Mouse (Mus musculus): Measurements from ENCODE around the gene Camta1. TPM values are rescaled to one million over a fixed set of nuclear protein-coding genes. Genes with fewer than 3 reads are reported as not detected.
A peak's percentile ranks its signal among the peaks of the same experiment; 100 is the strongest.

Gene Camta1
- polyA plus RNA-seq, 1 experiment: 155 TPM

DNA sequence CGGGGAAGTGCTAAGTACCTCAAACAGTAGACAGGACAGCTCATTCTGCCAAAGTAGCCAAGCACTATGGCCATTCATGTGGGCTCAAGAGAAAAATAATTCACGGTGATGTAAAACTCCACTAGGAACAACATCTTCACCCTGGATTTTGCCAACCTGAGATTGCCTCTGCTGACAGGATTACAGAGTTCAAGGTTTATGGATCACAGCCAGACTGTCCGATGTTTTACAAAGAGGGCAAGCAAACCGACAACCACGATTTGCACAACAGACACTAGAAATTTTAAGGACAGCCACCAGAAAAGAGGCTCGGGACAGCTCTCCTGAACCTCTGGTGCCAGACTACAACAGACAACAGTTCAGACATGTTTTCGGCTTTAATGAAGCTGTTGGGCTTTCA is 86.2 kb downstream of the Camta1 start:
- WGBS: 88% methylated on average over 7 of the region's 7 CpGs

DNA sequence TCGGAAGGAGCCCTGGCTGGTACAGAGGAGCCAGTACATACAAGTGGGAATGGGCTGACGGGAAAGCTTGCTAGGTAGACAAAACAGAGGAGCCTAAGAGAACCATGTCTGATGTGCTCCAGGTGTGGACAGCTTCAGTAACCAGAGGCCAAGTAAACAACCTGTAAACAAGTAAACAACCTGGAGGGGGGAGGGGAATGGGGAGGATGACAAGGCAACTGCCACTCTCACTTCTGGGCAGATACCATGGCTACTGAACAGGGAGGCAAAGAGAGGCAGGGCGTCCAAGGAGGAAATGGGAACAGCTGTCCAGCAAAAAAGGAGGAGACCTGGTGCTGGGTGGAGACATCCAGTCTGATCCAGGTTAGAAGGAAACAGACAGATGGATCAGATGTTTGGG is 88.0 kb downstream of the Camta1 start:
- no peak for DNase-seq
- Histone ChIP-seq H3K27me3 (ENCODE audit: control insufficient read depth, insufficient read depth, low read length) (no peaks in the 10 kb centered on the region), H3K4me3 (replicated peaks; ENCODE audit: insufficient read depth, low read depth, low read length) (no peak overlapping the region), H3K27ac (ENCODE audit: insufficient read depth, low read length) (no peak overlapping the region), H3K4me1 (ENCODE audit: control insufficient read depth, insufficient read depth, low read length) (peaks cover 19% of the 10 kb centered on the region)
- TF ChIP-seq POLR2A (IDR thresholded peaks at IDR 0.05; ENCODE audit: borderline replicate concordance, insufficient read depth, low read length) (no peak), CTCF (IDR thresholded peaks at IDR 0.05; ENCODE audit: borderline replicate concordance, insufficient read depth, low read depth, low read length) (no peak)
- 83% methylated on average over 3 of the region's 3 CpGs for WGBS

More for the DNA sequence above, 86.2 kb downstream of the Camta1 start:
- no peak overlapping the region for H3K4me3 ChIP-seq (replicated peaks; ENCODE audit: insufficient read depth, low read depth, low read length)
- no peak overlapping the region for H3K27ac ChIP-seq (ENCODE audit: insufficient read depth, low read length)
- H3K27me3 ChIP-seq (ENCODE audit: control insufficient read depth, insufficient read depth, low read length): no peaks in the 10 kb centered on the region
- no peak for TF ChIP-seq POLR2A (IDR thresholded peaks at IDR 0.05; ENCODE audit: borderline replicate concordance, insufficient read depth, low read length)
- TF ChIP-seq CTCF (IDR thresholded peaks at IDR 0.05; ENCODE audit: borderline replicate concordance, insufficient read depth, low read depth, low read length): no peak
- H3K4me1 ChIP-seq (ENCODE audit: control insufficient read depth, insufficient read depth, low read length): peaks cover 19% of the 10 kb centered on the region
- no peak for DNase-seq

DNA sequence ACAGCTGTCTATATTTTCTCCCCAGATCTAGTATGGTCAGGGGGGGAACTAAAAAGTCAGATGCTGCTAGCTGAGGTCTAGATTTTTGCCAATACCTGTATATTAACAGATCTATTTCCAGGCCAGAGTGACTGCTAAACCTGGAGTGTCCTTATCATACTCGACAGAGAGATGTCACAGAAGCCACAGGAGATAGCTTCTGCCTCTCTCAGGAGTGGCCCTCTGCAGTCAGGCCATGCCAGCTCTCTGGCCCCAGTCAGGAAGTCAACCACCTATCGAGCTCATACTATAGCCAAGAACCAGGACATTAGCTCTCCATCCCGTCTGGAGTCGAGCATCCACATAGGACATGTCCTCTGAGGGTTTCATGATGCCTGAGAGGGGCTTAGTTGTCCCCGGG is 88.7 kb downstream of the Camta1 start:
- H3K4me1 ChIP-seq (ENCODE audit: control insufficient read depth, insufficient read depth, low read length): peaks cover 16% of the 10 kb centered on the region
- no peak overlapping the region for H3K4me3 ChIP-seq (replicated peaks; ENCODE audit: insufficient read depth, low read depth, low read length)
- WGBS: 37% methylated on average over 5 of the region's 5 CpGs
- no peak overlapping the region for H3K27ac ChIP-seq (ENCODE audit: insufficient read depth, low read length)
- no peaks in the 10 kb centered on the region for H3K27me3 ChIP-seq (ENCODE audit: control insufficient read depth, insufficient read depth, low read length)
- DNase-seq: no peak
- TF ChIP-seq CTCF (IDR thresholded peaks at IDR 0.05; ENCODE audit: borderline replicate concordance, insufficient read depth, low read depth, low read length) (no peak), POLR2A (IDR thresholded peaks at IDR 0.05; ENCODE audit: borderline replicate concordance, insufficient read depth, low read length) (no peak)

DNA sequence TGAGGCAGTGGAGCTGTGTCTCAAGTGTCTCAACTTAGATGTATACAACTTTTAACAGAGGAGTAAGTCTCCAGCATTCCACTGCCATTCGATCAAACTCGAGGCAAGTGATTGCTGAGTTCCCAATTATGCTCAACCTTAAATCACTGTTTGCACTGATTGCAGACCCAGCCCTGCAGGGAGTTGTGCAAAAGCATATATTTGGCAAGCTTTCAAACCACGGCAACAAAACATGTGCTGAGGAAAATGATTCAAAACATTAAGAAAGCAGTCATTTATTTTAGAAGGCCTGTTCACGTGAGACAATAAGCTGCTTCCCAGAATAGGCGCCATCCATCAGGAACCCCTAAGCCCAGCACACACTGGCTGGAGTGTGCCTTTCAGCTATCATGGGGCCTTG is 91.0 kb downstream of the Camta1 start:
- Histone ChIP-seq H3K4me1 (ENCODE audit: control insufficient read depth, insufficient read depth, low read length) (peaks cover 20% of the 10 kb centered on the region), H3K27me3 (ENCODE audit: control insufficient read depth, insufficient read depth, low read length) (no peaks in the 10 kb centered on the region), H3K27ac (ENCODE audit: insufficient read depth, low read length) (no peak overlapping the region), H3K4me3 (replicated peaks; ENCODE audit: insufficient read depth, low read depth, low read length) (no peak overlapping the region)
- TF ChIP-seq POLR2A (IDR thresholded peaks at IDR 0.05; ENCODE audit: borderline replicate concordance, insufficient read depth, low read length) (no peak), CTCF (IDR thresholded peaks at IDR 0.05; ENCODE audit: borderline replicate concordance, insufficient read depth, low read depth, low read length) (no peak)
- 39% methylated on average over 5 of the region's 5 CpGs for WGBS
- no peak for DNase-seq

DNA sequence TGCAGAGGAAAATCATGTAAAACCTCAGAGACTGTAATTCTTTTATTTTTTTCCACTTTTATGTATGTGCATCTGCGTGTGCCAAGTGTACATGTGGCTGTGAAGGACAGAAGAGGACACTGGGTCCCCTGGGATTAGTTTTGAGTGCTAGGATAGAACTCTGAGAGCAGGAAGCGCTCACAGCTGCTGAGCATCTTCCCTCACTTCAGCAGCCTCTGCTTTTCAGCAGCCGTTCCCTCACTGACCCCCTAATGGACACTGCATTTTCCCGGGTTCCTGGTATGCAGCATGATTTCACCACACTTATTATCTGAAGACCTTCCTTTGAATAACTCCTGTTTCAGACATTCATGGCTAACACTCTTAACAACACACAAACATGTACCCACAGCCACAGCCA is 93.9 kb downstream of the Camta1 start:
- Histone ChIP-seq H3K27ac (ENCODE audit: insufficient read depth, low read length) (no peak overlapping the region), H3K4me3 (replicated peaks; ENCODE audit: insufficient read depth, low read depth, low read length) (no peak overlapping the region), H3K27me3 (ENCODE audit: control insufficient read depth, insufficient read depth, low read length) (no peaks in the 10 kb centered on the region), H3K4me1 (ENCODE audit: control insufficient read depth, insufficient read depth, low read length) (peaks cover 18% of the 10 kb centered on the region)
- 89% methylated on average over 4 of the region's 4 CpGs for WGBS
- TF ChIP-seq CTCF (IDR thresholded peaks at IDR 0.05; ENCODE audit: borderline replicate concordance, insufficient read depth, low read depth, low read length) (no peak), POLR2A (IDR thresholded peaks at IDR 0.05; ENCODE audit: borderline replicate concordance, insufficient read depth, low read length) (no peak)
- DNase-seq: no peak

DNA sequence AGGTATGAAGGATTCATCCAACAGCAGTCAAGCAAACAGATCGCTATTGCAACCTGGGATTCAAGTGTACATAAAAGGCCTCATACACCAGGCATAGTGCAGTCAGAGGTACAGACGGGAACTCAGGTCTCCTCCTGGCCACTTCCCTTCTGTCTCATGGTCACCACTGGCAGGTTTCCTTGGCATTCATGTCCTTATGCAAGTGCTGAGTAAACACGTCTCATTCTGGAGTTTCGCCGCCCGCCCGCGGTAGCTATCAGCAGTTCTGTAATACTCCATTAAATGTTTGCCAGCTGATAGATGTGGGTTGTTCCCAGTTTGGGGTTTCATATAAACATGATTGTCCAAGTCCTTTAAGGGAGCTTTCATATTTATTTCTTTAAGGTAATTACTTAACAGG is 94.3 kb downstream of the Camta1 start:
- 64% methylated on average over 8 of the region's 8 CpGs for WGBS
- H3K27ac ChIP-seq (ENCODE audit: insufficient read depth, low read length): no peak overlapping the region
- no peaks in the 10 kb centered on the region for H3K27me3 ChIP-seq (ENCODE audit: control insufficient read depth, insufficient read depth, low read length)
- peaks cover 18% of the 10 kb centered on the region for H3K4me1 ChIP-seq (ENCODE audit: control insufficient read depth, insufficient read depth, low read length)
- no peak overlapping the region for H3K4me3 ChIP-seq (replicated peaks; ENCODE audit: insufficient read depth, low read depth, low read length)
- TF ChIP-seq POLR2A (IDR thresholded peaks at IDR 0.05; ENCODE audit: borderline replicate concordance, insufficient read depth, low read length): no peak
- TF ChIP-seq CTCF (IDR thresholded peaks at IDR 0.05; ENCODE audit: borderline replicate concordance, insufficient read depth, low read depth, low read length): no peak
- peak; percentile 35 to 48 for DNase-seq

DNA sequence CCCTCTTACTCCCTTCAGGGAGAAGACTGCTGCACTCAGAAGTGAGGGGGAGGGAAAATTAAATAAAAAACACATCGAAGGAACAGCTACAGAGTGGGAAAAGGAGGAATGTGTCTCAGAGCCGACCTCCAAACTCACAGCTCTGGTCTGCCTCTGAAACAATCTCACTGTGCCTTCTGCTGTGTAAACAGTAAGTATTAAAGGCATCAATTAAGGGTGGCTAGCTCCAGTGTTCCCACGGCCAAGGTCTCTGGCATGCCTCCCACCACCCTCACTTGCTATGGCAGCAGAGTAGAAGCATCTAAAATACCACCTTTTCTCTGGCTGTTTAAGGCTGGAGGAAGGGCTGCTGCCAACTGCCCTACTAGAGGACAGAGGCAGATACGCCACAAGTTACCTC is 96.3 kb downstream of the Camta1 start:
- H3K4me3 ChIP-seq (replicated peaks; ENCODE audit: insufficient read depth, low read depth, low read length): no peak overlapping the region
- H3K4me1 ChIP-seq (ENCODE audit: control insufficient read depth, insufficient read depth, low read length): peaks cover 14% of the 10 kb centered on the region
- TF ChIP-seq CTCF (IDR thresholded peaks at IDR 0.05; ENCODE audit: borderline replicate concordance, insufficient read depth, low read depth, low read length) (no peak), POLR2A (IDR thresholded peaks at IDR 0.05; ENCODE audit: borderline replicate concordance, insufficient read depth, low read length) (no peak)
- no peak overlapping the region for H3K27ac ChIP-seq (ENCODE audit: insufficient read depth, low read length)
- no peaks in the 10 kb centered on the region for H3K27me3 ChIP-seq (ENCODE audit: control insufficient read depth, insufficient read depth, low read length)
- 45% methylated on average over 4 of the region's 4 CpGs for WGBS
- no peak for DNase-seq

DNA sequence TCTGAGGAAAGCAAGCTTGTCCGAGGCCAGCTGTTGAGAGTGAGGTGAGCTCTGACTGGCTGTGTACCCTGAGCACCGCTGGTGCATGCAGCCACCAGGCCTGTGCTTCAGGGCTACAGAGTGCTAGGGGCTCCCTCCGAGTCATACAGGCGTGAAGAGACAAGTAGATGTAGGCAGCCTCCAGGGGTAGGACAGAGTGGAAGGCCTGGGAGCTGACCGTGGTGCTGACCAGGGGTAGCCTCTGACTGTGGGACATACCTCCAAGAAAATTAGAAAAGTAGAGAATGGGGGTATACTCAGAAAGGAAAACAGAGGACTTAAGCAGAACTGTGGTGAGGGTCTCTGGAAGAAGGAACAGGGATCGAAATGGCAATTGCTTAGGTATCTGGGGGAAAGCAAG is 97.7 kb downstream of the Camta1 start:
- WGBS: 85% methylated on average over 6 of the region's 6 CpGs
- TF ChIP-seq CTCF (IDR thresholded peaks at IDR 0.05; ENCODE audit: borderline replicate concordance, insufficient read depth, low read depth, low read length) (no peak), POLR2A (IDR thresholded peaks at IDR 0.05; ENCODE audit: borderline replicate concordance, insufficient read depth, low read length) (no peak)
- no peak for DNase-seq
- H3K27me3 ChIP-seq (ENCODE audit: control insufficient read depth, insufficient read depth, low read length): no peaks in the 10 kb centered on the region
- H3K4me3 ChIP-seq (replicated peaks; ENCODE audit: insufficient read depth, low read depth, low read length): no peak overlapping the region
- H3K4me1 ChIP-seq (ENCODE audit: control insufficient read depth, insufficient read depth, low read length): peaks cover 14% of the 10 kb centered on the region
- no peak overlapping the region for H3K27ac ChIP-seq (ENCODE audit: insufficient read depth, low read length)
